Mouse (Mus musculus): ENCODE measurements at regions not wholly inside any gene's neighbourhood (a gene's known extent, or its start where the extent isn't known, plus 50 kb on each side); places are given as distances from the start of the nearest gene placed in this dataset.
"Not testable (repeated sequence)": the region's sequence is repeated elsewhere in the genome, so short reads cannot be mapped to it uniquely, and the experiment has no call there.

DNA sequence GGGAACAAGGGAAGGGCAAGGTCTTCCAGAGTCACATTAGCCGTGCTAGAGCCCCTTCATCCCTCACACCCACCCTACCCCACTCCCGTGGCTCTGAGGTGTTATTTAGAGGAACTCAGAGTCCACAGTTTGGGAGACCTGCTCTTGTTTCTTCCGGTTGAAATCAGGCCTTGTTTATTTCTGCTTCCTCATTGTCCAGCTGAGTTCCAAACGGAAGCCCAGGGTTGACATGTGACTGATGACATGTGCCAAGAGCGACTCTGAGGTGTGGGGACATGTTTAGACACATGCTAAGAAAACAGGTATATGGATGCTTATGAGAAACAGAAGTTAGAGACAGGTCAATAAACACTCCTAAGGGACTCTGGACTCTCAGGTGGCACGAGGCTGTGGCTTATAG lies 137.5 kb upstream of the Sulf2 start:
- H3K27ac ChIP-seq = no peak overlapping the region
- DNase-seq (ENCODE audit: low spot score in 2 of 2) = no peak
- no peak overlapping the region for H3K4me3 ChIP-seq
- no peak for TF ChIP-seq CTCF (conservative IDR thresholded peaks at IDR 0.05)

DNA sequence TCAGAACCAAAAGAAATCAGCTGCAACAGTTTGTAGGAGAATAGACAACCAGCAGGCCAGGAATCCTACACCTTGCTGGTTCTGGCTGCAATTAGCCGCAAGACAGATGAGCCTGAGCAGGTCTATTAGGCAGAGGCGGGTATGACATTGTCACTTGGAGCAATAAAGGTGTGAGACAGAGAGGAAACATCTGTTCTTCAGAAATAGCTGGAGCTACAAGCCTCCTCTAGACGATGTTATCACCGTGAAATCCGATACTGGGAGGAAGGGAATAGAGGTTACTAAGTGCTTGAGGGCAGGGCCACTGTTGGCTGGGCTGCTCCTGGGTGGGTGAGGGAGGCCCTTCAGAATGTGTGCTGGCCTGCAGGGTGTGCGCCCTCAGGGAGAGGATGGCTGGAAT lies 135.8 kb upstream of the Sulf2 start:
- H3K27ac ChIP-seq = no peak overlapping the region
- no peak for DNase-seq (ENCODE audit: low spot score in 2 of 2)
- no peak overlapping the region for H3K4me3 ChIP-seq
- TF ChIP-seq CTCF (conservative IDR thresholded peaks at IDR 0.05) = no peak

DNA sequence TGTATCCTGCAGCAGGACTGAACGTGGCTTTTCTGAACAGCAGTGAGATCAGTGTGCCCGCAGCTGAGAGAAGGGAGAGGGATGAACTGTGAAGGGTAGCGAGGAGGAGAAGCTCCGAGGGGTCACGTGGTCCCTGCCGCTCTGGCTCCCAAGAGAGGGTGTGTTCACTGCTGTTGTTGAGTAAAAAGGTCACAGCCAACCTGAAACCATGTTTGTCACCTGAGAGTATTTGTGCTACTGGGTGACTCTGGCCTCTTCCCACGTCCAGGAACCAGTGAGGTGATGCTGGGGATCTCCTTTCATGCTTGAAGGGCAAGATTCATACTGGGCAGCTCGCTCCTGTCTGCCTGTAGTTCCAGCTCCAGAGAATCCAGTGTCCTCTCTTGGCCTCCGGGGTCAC lies 135.4 kb upstream of the Sulf2 start:
- Histone ChIP-seq H3K4me3 (no peak overlapping the region), H3K27ac (no peak overlapping the region)
- TF ChIP-seq CTCF (conservative IDR thresholded peaks at IDR 0.05) = no peak
- no peak for DNase-seq (ENCODE audit: low spot score in 2 of 2)

DNA sequence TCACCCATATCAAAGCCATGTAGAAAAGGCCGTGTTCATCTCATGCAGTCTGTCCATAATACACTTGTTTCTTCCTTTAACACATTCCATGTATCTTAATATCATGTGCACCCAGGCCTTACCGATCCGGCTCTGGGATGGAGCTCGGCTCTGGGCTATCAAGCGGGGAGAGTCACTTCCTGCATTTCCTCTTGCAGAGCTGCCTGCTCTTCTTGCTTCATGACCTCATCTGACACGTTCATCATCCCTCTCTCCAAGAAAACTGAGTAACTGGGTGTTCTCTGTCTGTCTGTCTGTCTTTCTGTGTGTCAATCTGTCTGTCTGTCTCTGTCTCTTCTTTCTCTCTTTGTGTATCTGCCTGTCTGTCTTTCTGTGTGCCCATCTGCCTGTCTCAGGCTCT lies 133.7 kb upstream of the Sulf2 start:
- Histone ChIP-seq H3K27ac (no peak overlapping the region), H3K4me3 (no peak overlapping the region)
- no peak for TF ChIP-seq CTCF (conservative IDR thresholded peaks at IDR 0.05)
- no peak for DNase-seq (ENCODE audit: low spot score in 2 of 2)

DNA sequence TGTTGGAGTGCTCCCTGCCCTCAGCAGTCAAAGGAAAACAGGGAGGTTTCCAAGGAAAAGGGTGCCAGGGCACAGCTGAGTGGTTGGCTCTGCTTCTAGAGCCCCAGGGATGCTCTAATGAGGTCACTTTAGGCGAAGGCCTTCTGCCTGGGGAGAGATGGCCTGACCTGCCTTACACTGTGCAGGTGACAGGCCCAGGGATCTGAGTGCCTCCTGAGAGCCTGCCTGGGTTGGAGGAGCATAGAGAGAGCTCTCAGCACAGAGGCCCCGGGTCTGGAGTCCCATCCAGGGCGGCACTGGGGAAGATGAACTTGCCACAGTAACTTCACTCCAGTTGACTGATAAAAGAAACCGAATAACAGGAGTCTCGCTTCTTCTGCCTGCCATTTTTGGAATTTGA lies 125.7 kb upstream of the Sulf2 start:
- DNase-seq (ENCODE audit: low spot score in 2 of 2); H3K27ac ChIP-seq; H3K4me3 ChIP-seq: not testable (repeated sequence)

DNA sequence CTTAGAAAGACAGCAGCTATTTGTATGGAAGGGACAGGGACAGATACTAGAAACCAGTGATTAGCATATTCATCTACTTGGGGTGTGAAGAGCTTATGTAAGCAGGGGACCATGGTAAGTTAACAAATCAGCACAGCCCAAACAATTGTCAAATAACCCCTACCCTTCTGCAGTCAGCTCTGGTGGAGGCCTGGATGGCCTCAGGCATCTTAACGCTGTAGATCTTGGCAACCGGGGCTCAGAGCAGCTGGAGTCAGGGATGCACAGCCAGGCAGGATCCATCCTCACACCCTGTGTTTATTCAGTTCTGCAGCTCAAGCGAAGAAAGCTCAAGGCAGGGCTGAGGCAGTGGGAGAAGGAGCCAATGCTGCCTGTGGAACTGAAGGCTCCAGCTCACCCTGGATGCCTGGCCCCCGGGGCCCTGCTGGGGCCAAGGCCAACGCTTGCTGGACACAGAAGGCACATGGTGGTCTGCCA lies 125.2 kb upstream of the Sulf2 start:
- DNase-seq (ENCODE audit: low spot score in 2 of 2) = no peak
- H3K4me3 ChIP-seq = no peak overlapping the region
- no peak for TF ChIP-seq CTCF (conservative IDR thresholded peaks at IDR 0.05)

DNA sequence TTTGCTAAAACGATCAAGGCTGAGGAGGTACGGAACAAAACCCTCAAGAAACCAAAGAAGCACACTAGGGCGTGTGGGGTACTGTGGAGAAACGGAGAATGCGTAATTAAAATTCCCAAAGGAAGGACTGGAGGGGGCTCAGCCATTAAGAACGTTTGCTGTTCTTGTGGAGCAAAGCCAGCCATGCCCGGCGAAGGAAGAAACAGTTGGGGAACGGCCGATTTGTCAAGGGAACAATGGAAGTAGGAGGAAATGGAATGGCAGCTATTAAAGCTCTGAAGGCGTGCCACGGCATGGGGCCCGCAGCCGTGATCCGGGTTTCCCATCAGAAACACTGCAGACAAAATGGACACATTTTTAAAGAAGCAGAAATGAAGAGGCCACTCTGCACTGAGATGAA lies 124.2 kb upstream of the Sulf2 start:
- no peak for TF ChIP-seq CTCF (conservative IDR thresholded peaks at IDR 0.05)
- Histone ChIP-seq H3K27ac (no peak overlapping the region), H3K4me3 (no peak overlapping the region)
- no peak for DNase-seq (ENCODE audit: low spot score in 2 of 2)

More for the DNA sequence above, 125.2 kb upstream of the Sulf2 start:
- no peak overlapping the region for H3K27ac ChIP-seq

DNA sequence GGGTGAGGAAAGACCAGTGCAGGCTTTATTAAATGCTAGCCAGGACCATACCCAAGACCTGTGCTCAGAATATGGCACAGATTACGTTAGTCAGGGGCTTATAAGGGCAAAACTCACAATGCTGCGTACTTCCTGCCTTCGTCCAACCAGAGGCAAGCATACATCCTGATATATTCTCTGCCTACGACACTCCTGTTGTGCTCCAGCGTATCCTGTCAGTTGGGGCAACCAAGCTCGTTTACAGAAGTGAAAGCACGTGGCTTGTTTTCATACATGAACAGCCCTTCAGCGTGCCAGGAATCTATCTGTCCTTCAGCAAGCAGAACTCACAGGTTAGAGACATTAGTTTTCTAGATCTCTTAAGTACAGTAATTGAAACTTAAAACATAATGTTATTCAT lies 119.9 kb upstream of the Sulf2 start:
- TF ChIP-seq CTCF (conservative IDR thresholded peaks at IDR 0.05) = no peak
- Histone ChIP-seq H3K27ac (no peak overlapping the region), H3K4me3 (no peak overlapping the region)
- no peak for DNase-seq (ENCODE audit: low spot score in 2 of 2)

DNA sequence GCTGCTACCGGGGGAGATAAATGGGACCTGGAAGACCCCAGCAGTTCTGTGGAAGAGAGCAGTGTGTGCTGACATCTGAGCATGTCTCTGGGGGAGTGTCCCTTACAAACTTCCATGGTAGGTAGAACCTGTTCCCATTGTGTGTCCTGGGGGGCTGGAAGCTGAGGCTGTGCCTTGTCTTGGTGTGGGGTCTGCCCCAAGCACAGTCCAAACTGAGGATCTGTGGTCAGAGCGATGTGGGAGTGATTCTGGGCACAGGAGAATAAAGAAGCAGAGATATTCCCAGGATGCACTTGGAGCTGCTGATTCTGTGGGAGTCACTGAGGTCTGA lies 118.5 kb upstream of the Sulf2 start:
- H3K27ac ChIP-seq = no peak overlapping the region
- DNase-seq (ENCODE audit: low spot score in 2 of 2) = no peak

DNA sequence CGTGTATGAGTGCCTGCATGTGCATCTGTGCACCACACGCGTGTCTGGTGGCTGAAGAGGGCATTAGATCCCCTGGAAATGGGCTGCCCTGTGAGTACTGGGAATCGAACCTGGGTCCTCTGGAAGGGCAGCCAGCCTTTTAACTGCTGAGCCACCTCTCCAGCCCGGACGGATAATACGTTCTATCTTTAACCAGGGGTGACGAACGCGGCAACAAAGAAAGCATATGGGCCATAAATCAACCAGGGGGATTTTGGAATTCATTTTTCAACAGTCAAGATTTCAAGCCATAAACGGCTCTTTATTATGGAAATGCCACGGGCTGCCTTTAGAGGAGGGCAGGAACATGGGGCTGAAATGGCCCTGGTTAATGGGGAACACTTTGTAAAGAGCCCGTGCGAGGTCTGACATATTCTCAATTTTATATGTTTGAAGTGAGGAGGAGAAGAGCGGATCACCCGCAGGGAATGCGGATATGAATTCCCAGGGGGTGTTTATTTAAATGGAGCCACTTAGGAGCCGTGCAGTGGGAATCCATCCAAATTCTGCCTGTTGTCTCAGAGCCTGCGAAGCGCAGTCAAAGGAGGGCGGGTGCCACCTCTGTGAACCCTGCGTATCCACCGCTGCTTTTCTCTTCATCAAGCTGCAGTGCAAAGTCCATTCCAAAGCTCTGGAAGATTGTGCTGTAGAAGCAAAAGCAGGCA lies 118.0 kb upstream of the Sulf2 start:
- no peak for TF ChIP-seq CTCF (conservative IDR thresholded peaks at IDR 0.05)
- H3K27ac ChIP-seq = no peak overlapping the region

More for the DNA sequence above, 118.5 kb upstream of the Sulf2 start:
- no peak overlapping the region for H3K4me3 ChIP-seq
- TF ChIP-seq CTCF (conservative IDR thresholded peaks at IDR 0.05) = no peak

DNA sequence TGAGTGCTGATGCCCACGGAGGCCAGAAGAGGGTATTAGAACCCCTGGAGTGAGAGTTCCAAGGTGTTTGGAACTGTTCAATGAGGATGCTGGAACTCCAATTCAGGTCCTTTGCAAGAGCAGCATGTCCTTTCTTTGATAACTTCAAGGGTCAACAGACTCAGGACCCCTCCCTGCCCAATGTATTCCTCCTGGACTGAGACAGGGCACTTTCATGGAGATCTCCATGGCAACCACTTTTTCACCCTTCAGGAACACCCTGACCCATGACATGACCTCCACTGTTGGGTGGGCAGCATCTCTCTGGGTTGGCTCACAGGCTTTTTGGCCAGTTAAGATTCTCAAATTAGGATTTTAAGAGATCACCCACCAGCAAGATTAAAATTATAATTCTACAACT lies 117.4 kb upstream of the Sulf2 start:
- no peak for TF ChIP-seq CTCF (conservative IDR thresholded peaks at IDR 0.05)
- DNase-seq (ENCODE audit: low spot score in 2 of 2) = no peak
- H3K27ac ChIP-seq = no peak overlapping the region
- no peak overlapping the region for H3K4me3 ChIP-seq

More for the DNA sequence above, 118.0 kb upstream of the Sulf2 start:
- no peak for DNase-seq (ENCODE audit: low spot score in 2 of 2)
- H3K4me3 ChIP-seq = no peak overlapping the region

DNA sequence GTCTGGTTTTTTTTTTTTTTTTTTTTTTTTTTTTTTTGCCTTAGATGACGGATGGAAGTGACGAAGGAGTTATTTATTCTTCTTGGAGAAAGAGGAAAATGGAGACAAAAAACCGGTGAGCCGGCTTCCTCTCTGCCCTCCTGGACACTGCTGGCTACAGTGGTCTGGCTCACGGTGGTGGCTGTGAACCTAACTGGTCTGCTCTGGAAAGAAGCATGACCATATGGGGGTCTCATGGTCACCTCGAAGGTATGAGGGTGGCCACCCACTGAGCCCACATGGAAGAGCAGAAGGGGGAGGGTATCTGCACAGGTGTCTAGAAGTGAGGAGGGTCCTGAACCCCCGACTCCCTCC lies 116.7 kb upstream of the Sulf2 start:
- DNase-seq (ENCODE audit: low spot score in 2 of 2) = no peak
- peak overlapping the region; percentile 67; the same call in 1 of the 2 replicates for H3K27ac ChIP-seq
- TF ChIP-seq CTCF (conservative IDR thresholded peaks at IDR 0.05) = no peak
- H3K4me3 ChIP-seq = no peak overlapping the region

DNA sequence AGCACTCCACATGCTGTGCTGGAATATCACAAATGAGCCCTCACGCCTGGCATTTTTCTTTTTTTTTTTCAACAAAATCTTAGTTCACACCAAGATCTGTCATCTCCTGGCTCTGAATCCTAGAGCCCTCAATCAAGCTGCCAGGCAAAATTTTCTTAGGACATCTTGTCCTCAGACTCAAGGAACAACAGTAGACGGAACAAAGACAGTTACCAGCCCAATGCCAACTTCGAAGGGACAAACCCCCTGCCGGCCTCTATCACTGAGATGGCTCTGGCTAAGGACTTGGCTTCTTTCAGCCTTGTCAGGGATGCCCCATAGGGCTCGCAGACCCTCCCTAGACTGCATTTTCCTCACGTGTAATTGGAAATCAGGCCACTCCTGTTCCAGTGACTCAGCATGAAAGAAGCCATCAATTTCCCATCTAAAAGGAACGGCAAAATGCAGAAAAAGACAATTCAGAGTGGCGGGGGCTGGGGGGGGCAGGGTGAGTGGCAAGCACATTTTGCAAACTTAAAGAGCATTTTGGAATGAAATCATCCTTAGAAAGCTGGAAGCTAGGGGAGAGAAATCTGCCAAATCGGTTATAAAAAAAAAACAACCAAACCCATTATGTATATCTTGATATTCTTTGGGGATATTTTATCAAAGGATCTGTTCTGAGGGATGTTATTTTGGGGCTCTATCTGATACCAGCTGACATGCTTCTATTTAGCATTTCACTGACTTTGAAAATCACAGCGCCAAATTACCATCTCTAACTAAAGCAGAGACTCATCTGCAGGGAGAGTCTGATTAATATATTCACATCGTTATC lies 116.1 kb upstream of the Sulf2 start:
- Histone ChIP-seq H3K4me3 (no peak overlapping the region), H3K27ac (peak overlapping the region; percentile 77)
- no peak for TF ChIP-seq CTCF (conservative IDR thresholded peaks at IDR 0.05)
- DNase-seq (ENCODE audit: low spot score in 2 of 2) = peak in 1 of 2 experiments; percentile 50

DNA sequence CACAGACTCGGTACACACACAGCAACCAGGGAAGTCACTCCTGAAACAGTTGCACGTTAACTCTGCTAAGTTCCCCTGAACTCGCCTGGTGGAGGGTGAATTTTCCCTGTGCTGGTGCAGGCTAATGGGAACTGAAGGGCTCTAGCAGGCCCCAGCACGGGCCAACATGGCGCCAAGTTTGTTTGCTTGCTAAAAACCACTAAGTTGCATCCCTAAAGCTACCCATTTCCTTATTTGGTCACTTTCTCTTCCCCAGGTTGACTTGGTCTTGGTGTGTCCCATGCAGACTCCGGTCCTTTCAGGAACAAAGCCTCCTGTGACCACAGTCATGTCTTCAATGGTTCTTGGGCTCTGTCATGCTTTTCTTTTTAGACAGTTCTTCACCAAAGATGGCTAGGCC lies 114.5 kb upstream of the Sulf2 start:
- no peak for DNase-seq (ENCODE audit: low spot score in 2 of 2)
- TF ChIP-seq CTCF (conservative IDR thresholded peaks at IDR 0.05) = no peak
- Histone ChIP-seq H3K4me3 (no peak overlapping the region), H3K27ac (no peak overlapping the region)
